Mouse (Mus musculus): ENCODE results near the gene Otulin.

GRCm38 (mm10) chr15:27593717-27594116 is 36.8 kb downstream of the Otulin start:
- TF ChIP-seq CTCF (IDR thresholded peaks at IDR 0.05; ENCODE audit: borderline replicate concordance, control insufficient read depth, extremely low read depth, insufficient read depth, low read length, poor library complexity): no peak
- no peak for TF ChIP-seq POLR2A (IDR thresholded peaks at IDR 0.05; ENCODE audit: control insufficient read depth, extremely low read depth, insufficient read depth, low read length, poor library complexity)
